Mouse (Mus musculus): ENCODE measurements around the gene Scai. TPM values are rescaled to one million over a fixed set of nuclear protein-coding genes. Genes with fewer than 3 reads are reported as not detected.
"Not testable (repeated sequence)": the region's sequence is repeated elsewhere in the genome, so short reads cannot be mapped to it uniquely, and the experiment has no call there.

The Scai gene
- polyA plus RNA-seq, 1 experiment from 2014 or later, result 12.1 TPM

DNA sequence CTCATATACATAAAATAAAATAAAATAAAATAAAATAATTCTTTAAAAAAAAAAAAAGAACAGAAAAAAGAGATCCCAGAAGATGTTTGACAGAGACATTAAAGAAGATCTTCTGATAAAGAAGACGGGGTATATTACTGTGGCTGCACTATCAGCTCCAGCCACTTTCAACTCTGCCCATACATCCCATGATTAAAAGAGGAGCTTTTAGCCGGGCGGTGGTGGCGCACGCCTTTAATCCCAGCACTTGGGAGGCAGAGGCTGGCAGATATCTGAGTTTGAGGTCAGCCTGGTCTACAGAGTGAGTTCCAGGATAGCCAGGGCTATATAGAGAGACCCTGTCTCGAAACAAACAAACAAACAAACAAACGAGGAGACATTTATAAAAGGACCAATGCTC, 76.4 kb downstream of the Scai start:
- Histone ChIP-seq H3K27me3 (replicated peaks; ENCODE audit: control insufficient read depth, insufficient read depth, low read length) (no peaks in the 10 kb centered on the region), H3K4me3 (ENCODE audit: low read depth, low read length) (no peak overlapping the region), H3K4me1 (ENCODE audit: control insufficient read depth, insufficient read depth, low read length) (no peaks in the 10 kb centered on the region), H3K9me3 (replicated peaks; ENCODE audit: control insufficient read depth, low read length) (no peaks in the 10 kb centered on the region), H3K9ac (ENCODE audit: low read length) (no peak overlapping the region), H3K4me2 (ENCODE audit: low read length) (no peak overlapping the region), H3K27ac (ENCODE audit: low read depth, low read length) (no peak overlapping the region), H3K36me3 (ENCODE audit: control insufficient read depth, insufficient read depth, low read length) (peaks cover 61% of the 10 kb centered on the region)
- DNase-seq (ENCODE audit: low spot score) (no peak), ATAC-seq (no peak)
- WGBS, result 98% methylated on average over 7 of the region's 7 CpGs

DNA sequence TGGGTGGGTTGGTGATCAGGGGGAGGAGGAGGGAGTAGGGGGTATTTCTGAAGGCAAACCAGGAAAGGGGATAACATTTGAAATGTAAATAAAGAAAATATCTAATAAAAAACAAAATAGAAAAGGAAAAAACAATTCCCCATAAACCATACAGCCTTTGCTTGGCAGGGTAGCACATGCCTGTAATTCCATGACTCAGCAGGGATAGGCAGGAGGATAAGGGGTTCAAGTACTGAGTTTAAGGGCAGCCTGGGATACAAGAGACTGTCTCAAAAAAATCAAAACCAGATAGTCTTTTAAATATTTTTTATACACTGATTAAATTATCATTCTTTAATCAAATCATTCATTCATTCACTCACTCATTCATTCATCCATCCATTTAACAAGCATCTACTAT, 80.0 kb downstream of the Scai start:
- Histone ChIP-seq H3K4me1 (ENCODE audit: control insufficient read depth, insufficient read depth, low read length) (no peaks in the 10 kb centered on the region), H3K4me2 (ENCODE audit: low read length) (no peak overlapping the region), H3K27ac (ENCODE audit: low read depth, low read length) (no peak overlapping the region), H3K36me3 (ENCODE audit: control insufficient read depth, insufficient read depth, low read length) (peaks cover 40% of the 10 kb centered on the region), H3K9me3 (replicated peaks; ENCODE audit: control insufficient read depth, low read length) (no peaks in the 10 kb centered on the region), H3K27me3 (replicated peaks; ENCODE audit: control insufficient read depth, insufficient read depth, low read length) (no peaks in the 10 kb centered on the region), H3K9ac (ENCODE audit: low read length) (no peak overlapping the region), H3K4me3 (ENCODE audit: low read depth, low read length) (no peak overlapping the region)
- ATAC-seq (no peak), DNase-seq (ENCODE audit: low spot score) (no peak)

DNA sequence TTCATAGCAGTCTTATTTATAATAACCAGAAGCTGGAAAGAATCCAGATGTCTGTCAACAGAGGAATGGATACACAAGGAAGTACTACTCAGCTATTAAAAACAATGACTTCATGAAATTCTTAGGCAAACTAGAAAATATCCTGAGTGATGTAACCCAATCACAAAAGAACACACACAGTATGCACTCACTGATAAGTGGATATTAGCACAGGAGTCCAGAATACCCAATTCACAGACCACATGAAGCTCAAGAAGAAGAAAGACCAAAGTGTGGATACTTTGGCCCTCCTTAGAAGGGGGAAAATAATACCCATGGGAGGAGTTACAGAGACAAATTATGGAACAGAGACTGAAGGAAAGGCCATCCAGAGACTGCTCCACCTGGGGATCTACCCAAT, 80.8 kb downstream of the Scai start:
- not testable (repeated sequence) for H3K9me3 ChIP-seq (replicated peaks; ENCODE audit: control insufficient read depth, low read length); H3K27ac ChIP-seq (ENCODE audit: low read depth, low read length); ATAC-seq; H3K27me3 ChIP-seq (replicated peaks; ENCODE audit: control insufficient read depth, insufficient read depth, low read length); H3K4me1 ChIP-seq (ENCODE audit: control insufficient read depth, insufficient read depth, low read length); H3K4me2 ChIP-seq (ENCODE audit: low read length); DNase-seq (ENCODE audit: low spot score); H3K4me3 ChIP-seq (ENCODE audit: low read depth, low read length); H3K9ac ChIP-seq (ENCODE audit: low read length)
- H3K36me3 ChIP-seq (ENCODE audit: control insufficient read depth, insufficient read depth, low read length), result peaks cover 41% of the 10 kb centered on the region

DNA sequence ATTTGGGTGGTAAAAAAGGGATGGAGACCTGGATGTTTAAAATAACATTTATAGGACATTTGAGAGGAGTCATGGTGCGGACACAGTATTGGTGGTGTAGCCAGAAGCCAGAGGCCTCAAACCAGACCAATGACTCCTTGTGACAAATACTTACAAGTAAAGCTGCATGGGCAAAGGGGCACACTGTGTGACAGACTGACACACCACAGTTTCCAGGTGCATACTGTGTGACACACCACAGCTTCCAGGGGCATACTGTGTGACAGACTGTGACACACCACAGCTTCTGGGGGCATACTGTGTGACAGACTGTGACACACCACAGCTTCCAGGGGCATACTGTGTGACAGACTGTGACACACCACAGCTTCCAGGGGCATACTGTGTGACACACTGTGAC, 90.6 kb downstream of the Scai start:
- not testable (repeated sequence) for H3K9ac ChIP-seq (ENCODE audit: low read length); H3K4me3 ChIP-seq (ENCODE audit: low read depth, low read length); H3K27ac ChIP-seq (ENCODE audit: low read depth, low read length); H3K4me1 ChIP-seq (ENCODE audit: control insufficient read depth, insufficient read depth, low read length); H3K27me3 ChIP-seq (replicated peaks; ENCODE audit: control insufficient read depth, insufficient read depth, low read length); DNase-seq (ENCODE audit: low spot score); H3K4me2 ChIP-seq (ENCODE audit: low read length); ATAC-seq; H3K9me3 ChIP-seq (replicated peaks; ENCODE audit: control insufficient read depth, low read length)
- WGBS, result 96% methylated on average over 1 of the region's 1 CpGs
- peaks cover 55% of the 10 kb centered on the region for H3K36me3 ChIP-seq (ENCODE audit: control insufficient read depth, insufficient read depth, low read length)

DNA sequence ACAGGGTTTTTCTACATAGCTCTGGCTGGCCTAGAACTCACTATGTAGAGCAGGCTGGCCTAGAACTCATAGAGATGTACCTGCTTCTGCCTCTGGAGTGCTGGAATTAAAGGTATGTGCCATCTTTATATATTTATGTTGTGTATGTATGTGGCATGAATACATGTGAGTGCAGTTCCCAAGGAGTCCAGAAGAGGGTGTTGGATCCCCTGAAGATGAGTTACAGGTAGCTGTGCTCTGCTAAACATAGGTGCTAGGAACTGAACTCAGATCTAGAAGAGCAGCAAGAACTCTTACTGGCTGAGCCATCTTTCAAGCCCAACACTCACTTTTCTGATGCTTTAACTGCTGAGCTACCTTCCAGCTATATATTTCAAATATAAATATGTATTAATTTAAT, 92.5 kb downstream of the Scai start:
- DNase-seq (ENCODE audit: low spot score), result peak; percentile 2

DNA sequence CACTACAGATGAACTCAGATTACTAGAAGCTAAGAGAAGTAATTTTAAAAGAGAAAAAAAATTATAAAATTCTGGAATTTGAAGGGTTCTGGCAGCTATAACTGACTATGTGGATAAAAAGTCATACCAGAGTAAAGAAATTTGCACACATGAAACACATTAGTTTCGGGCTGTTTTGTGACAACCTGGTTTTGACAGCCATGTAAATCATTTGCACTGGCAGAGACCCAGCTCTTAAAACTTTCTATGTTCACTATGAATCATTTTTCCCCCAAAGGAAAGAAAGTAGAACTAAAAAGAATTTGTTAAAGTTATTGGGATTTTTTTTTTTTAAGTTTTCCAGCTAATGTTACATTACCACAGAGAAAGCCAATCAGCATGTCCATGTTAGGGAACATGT, 98.6 kb downstream of the Scai start:
- Histone ChIP-seq H3K9me3 (replicated peaks; ENCODE audit: control insufficient read depth, low read length) (no peaks in the 10 kb centered on the region), H3K4me2 (ENCODE audit: low read length) (no peak overlapping the region), H3K27ac (ENCODE audit: low read depth, low read length) (no peak overlapping the region), H3K36me3 (ENCODE audit: control insufficient read depth, insufficient read depth, low read length) (peaks cover 26% of the 10 kb centered on the region), H3K27me3 (replicated peaks; ENCODE audit: control insufficient read depth, insufficient read depth, low read length) (no peaks in the 10 kb centered on the region), H3K4me1 (ENCODE audit: control insufficient read depth, insufficient read depth, low read length) (no peaks in the 10 kb centered on the region), H3K4me3 (ENCODE audit: low read depth, low read length) (no peak overlapping the region), H3K9ac (ENCODE audit: low read length) (no peak overlapping the region)
- no peak for ATAC-seq
- DNase-seq (ENCODE audit: low spot score), result no peak
- WGBS, result 90% methylated on average over 1 of the region's 1 CpGs

More for the DNA sequence above, 92.5 kb downstream of the Scai start:
- H3K36me3 ChIP-seq (ENCODE audit: control insufficient read depth, insufficient read depth, low read length), result peaks cover 58% of the 10 kb centered on the region
- no peak overlapping the region for H3K9ac ChIP-seq (ENCODE audit: low read length)
- H3K4me2 ChIP-seq (ENCODE audit: low read length), result no peak overlapping the region
- ATAC-seq, result no peak
- no peak overlapping the region for H3K4me3 ChIP-seq (ENCODE audit: low read depth, low read length)
- no peaks in the 10 kb centered on the region for H3K27me3 ChIP-seq (replicated peaks; ENCODE audit: control insufficient read depth, insufficient read depth, low read length)
- H3K27ac ChIP-seq (ENCODE audit: low read depth, low read length), result no peak overlapping the region
- no peaks in the 10 kb centered on the region for H3K9me3 ChIP-seq (replicated peaks; ENCODE audit: control insufficient read depth, low read length)
- H3K4me1 ChIP-seq (ENCODE audit: control insufficient read depth, insufficient read depth, low read length), result no peaks in the 10 kb centered on the region

DNA sequence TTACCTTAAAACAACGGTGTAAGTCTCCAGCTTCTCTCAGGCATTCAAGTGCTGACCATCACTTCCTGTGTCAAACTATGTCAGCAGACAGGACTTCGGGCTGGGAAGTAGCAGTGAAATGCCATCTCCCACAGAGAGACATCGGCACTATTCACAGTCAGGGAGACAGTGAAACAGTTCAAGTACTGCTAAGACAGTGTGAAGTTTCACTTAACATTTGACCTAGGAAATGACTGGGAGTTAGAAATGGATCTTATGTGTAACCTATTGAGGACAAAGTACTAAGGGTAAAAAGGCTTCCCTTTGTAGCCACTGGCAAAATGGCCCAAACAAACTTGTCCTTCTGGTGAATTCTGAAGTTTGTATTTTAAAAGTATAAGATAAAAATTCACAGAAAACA, 107.8 kb downstream of the Scai start:
- H3K9me3 ChIP-seq (replicated peaks; ENCODE audit: control insufficient read depth, low read length), result no peaks in the 10 kb centered on the region
- no peaks in the 10 kb centered on the region for H3K4me1 ChIP-seq (ENCODE audit: control insufficient read depth, insufficient read depth, low read length)
- no peak overlapping the region for H3K4me3 ChIP-seq (ENCODE audit: low read depth, low read length)
- DNase-seq (ENCODE audit: low spot score), result no peak
- H3K4me2 ChIP-seq (ENCODE audit: low read length), result no peak overlapping the region
- no peak overlapping the region for H3K9ac ChIP-seq (ENCODE audit: low read length)
- 93% methylated on average over 3 of the region's 3 CpGs for WGBS
- peaks cover 56% of the 10 kb centered on the region for H3K36me3 ChIP-seq (ENCODE audit: control insufficient read depth, insufficient read depth, low read length)
- no peak overlapping the region for H3K27ac ChIP-seq (ENCODE audit: low read depth, low read length)
- no peaks in the 10 kb centered on the region for H3K27me3 ChIP-seq (replicated peaks; ENCODE audit: control insufficient read depth, insufficient read depth, low read length)
- no peak for ATAC-seq

DNA sequence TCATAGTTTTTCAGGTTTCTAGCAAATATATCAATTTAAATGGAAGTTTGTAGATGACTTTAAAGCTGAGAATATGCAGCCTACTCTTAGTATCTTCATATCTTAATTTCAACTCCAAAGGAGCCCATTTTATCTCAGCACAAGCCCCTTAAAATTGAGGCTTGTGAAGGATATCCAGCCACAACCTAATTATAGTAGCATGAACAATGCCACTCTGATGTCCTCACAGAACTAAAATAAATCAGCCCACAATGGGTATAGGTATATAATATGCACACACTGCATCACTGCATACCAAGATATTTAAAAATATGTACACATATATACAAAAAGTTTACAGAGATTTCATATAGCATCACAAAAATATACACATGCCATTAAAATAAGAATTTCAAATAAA, 119.9 kb downstream of the Scai start:
- Histone ChIP-seq H3K27ac (ENCODE audit: low read depth, low read length) (no peak overlapping the region), H3K9me3 (replicated peaks; ENCODE audit: control insufficient read depth, low read length) (no peaks in the 10 kb centered on the region), H3K9ac (ENCODE audit: low read length) (no peak overlapping the region), H3K36me3 (ENCODE audit: control insufficient read depth, insufficient read depth, low read length) (peaks cover 3% of the 10 kb centered on the region; the same call in 1 of the 2 replicates), H3K27me3 (replicated peaks; ENCODE audit: control insufficient read depth, insufficient read depth, low read length) (no peaks in the 10 kb centered on the region), H3K4me2 (ENCODE audit: low read length) (no peak overlapping the region), H3K4me3 (ENCODE audit: low read depth, low read length) (no peak overlapping the region), H3K4me1 (ENCODE audit: control insufficient read depth, insufficient read depth, low read length) (no peaks in the 10 kb centered on the region)
- no peak for DNase-seq (ENCODE audit: low spot score)
- ATAC-seq, result no peak

DNA sequence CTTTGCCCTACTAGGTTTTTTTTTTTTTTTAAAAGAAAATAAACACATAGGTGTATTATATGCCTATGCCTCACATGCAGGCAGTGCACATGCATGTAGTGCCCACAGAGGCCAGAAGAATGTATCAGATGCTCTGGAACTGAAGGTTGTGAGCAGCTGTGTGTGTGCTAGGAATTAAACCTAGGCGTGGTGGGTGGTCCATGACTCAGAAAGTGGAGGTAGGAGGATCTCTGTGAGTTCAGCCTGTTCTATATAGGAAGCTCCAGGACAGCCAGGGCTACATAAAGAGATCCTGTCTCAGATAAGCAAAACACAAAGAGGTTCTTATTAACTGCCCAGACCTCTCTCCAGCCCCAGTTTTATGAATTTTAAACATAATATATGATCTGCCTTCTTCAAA, 121.4 kb downstream of the Scai start:
- Histone ChIP-seq H3K4me2 (ENCODE audit: low read length) (no peak overlapping the region), H3K36me3 (ENCODE audit: control insufficient read depth, insufficient read depth, low read length) (0 out of 2 replicates have a peak, but pooled peaks cover 2% of the 10 kb centered on the region), H3K9me3 (replicated peaks; ENCODE audit: control insufficient read depth, low read length) (no peaks in the 10 kb centered on the region), H3K4me3 (ENCODE audit: low read depth, low read length) (no peak overlapping the region), H3K9ac (ENCODE audit: low read length) (no peak overlapping the region), H3K27ac (ENCODE audit: low read depth, low read length) (no peak overlapping the region), H3K4me1 (ENCODE audit: control insufficient read depth, insufficient read depth, low read length) (no peaks in the 10 kb centered on the region), H3K27me3 (replicated peaks; ENCODE audit: control insufficient read depth, insufficient read depth, low read length) (no peaks in the 10 kb centered on the region)
- DNase-seq (ENCODE audit: low spot score), result no peak
- no peak for ATAC-seq
- WGBS, result 76% methylated on average over 1 of the region's 1 CpGs

All from forebrain, embryonic 14.5 days (tissue).